Mouse (Mus musculus): ENCODE results near the gene Tpst1.

GRCm38 (mm10) chr5:130143101-130143500 lies 70.0 kb downstream of the Tpst1 start:
- TF ChIP-seq CTCF (IDR thresholded peaks at IDR 0.05; ENCODE audit: control insufficient read depth, insufficient read depth, low read length) (no peak), POLR2A (IDR thresholded peaks at IDR 0.05; ENCODE audit: borderline replicate concordance, control insufficient read depth, low read depth, low read length) (no peak)
